Mouse (Mus musculus): ENCODE measurements around the gene Gm20916. TPM values are rescaled to one million over a fixed set of nuclear protein-coding genes. Genes with fewer than 3 reads are reported as not detected.
"Not testable (repeated sequence)": the region's sequence is repeated elsewhere in the genome, so short reads cannot be mapped to it uniquely, and the experiment has no call there.

Gene Gm20916
- not detected in 2 replicates for polyA plus RNA-seq (2016; fragmentation: Nextera tagmentation; extraction: Ambion mirVana)

- H3K36me3 ChIP-seq; H3K27ac ChIP-seq; H3K9me3 ChIP-seq (replicated peaks); H3K4me1 ChIP-seq; H3K27me3 ChIP-seq (ENCODE audit: low read depth, poor library complexity, severe bottlenecking); H3K4me3 ChIP-seq; DNase-seq (ENCODE audit: low spot score): not testable (repeated sequence)
- WGBS, result no CpG with 5 or more reads among the region's 6 CpGs
Measured at GRCm38 (mm10) chrY:79319265-79319664, at the start of gene Gm20916. Gene Gm20916, plus strand, starts transcription at chrY:79319565.

Other genes starting within 250 kb of the Gm20916 start
- not detected in 2 replicates for gene Gm20917, start 168.4 kb upstream of the Gm20916 start, polyA plus RNA-seq (2016; fragmentation: Nextera tagmentation; extraction: Ambion mirVana)

Measured in limb, embryonic 10.5 days (tissue).